Mouse (Mus musculus): ENCODE results near the gene Rprd1b.
A peak's percentile ranks its signal among the peaks of the same experiment; 100 is the strongest.

Gene Rprd1b

DNA sequence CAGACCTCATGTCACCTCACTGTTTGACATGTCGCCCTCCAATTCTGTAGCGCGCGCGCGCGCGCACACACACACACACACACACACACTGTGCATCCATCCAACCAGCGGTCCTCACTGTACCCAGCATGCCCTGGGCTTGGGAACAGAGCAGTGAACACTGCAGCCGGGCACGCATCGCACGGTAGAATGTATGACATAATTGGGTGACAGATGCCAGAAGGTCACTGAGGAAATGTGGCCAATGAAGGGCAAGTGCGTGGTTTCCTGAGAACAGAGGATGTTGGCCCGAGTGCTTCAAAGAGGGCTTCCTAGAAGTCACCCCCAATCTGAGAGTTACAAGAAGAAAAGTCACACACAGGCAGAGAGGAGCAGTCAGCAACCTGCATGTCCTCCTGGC is 146.7 kb downstream of the Rprd1b start:
- DNase-seq (ENCODE audit: low spot score in 2 of 2) = no peak

DNA sequence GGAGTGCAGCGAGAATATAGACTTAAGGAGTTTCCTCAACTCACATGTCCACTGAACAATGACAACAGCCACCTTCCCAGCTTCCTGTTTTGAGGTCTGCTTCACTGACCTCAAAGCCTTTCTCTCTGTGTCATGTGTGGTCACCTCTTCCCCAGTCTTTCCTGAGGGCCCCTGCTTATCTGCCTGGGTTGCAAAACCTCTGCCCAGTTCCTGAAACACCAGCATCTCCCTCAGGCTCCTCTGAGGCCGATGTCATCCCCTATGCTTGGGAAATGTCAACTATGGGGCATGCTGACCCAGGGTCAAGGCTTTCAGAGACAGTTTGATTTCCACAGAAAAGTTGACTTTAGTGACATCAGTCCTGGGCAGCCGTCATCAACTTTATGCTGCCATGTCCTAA is 147.1 kb downstream of the Rprd1b start:
- DNase-seq (ENCODE audit: low spot score in 2 of 2) = no peak

DNA sequence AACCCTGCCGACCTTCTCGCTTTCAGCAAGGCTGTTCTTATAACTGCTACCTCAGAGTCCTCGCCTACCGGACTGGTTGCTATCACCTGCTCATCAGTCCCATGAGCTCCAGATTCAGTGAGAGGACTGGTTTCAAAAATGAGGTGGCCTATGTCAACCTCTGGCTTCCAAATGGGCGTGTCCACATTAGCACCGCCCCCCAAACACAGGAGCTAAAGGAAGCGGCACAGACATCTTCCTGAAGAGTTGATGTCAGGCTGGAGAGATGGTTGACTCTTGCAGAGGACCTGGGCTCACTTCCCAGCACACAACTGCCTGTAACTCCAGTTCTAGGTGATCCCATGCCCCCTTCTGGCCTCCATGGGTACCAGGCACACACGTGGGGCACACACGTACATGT is 148.5 kb downstream of the Rprd1b start:
- DNase-seq (ENCODE audit: low spot score in 2 of 2) = no peak

DNA sequence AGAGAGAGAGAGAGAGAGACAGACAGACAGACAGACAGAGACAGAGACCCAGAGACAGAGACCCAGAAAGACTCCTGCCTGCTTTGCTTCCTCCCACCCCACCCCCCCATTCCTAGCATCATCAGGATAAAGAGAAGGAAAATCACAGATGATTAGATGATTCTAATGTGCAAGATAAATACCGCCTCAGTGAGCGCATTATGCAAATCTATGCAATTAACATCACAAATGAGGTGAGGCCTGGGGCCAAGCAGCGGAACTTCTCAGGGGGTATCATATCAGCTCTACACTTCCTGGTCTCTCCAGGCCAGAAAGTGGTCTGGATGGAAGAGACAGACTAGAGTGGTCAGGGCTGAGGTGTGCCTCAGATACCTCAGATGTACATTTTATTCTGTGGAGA is 149.3 kb downstream of the Rprd1b start:
- DNase-seq (ENCODE audit: low spot score in 2 of 2) = no peak

DNA sequence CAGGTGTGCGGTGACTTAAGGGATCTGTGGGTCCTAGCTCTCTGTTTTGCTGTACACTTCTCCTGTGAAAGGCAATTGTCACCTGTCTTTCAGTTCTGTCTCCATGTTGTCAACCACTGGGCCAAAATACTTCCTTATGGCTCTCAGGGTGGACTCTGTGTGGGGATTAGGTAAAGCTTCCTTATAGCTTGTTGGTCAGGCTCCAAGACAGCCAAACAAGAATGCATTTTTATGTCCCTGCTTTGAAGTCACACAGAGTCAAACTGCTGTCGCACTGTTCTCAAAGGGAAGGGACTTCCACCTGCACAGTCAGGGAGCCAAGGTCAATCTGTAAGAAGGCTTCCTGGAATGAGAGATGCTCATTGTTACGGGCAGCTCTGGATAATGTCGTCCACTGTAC is 149.8 kb downstream of the Rprd1b start:
- no peak for DNase-seq (ENCODE audit: low spot score in 2 of 2)

DNA sequence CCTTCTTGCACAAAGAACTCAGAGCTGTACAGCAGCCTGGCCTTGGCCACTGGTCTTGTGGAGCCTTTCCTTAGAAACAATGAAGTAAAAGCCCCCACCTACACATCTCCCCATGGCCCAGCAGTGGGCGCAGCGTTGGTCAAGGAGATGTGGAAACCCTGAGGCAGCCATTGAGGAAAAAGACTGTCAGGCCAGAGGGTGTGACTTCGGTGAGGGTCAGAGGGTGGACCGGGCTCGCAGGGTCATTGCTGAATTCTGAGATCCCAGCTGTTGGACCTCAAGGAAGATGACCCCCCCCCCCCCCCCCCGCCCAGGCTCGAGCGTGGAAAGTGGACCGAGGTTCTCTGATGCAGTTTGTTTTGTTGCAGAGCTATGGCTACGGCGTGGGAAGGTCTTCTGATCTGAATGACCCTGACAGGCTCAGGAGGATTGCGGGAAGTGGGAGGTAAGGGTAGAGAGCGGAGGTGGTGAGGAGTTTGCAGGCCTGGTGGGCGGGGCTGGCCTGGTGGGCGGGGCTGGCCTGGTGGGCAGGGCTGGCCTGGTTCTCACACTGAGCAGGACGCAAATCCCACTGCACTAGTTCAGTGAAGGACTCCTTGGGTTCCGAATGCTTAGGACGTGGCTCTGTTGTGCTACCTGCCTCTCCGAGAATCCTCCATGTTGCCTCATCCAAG is 150.5 kb downstream of the Rprd1b start:
- no peak for DNase-seq (ENCODE audit: low spot score in 2 of 2)

DNA sequence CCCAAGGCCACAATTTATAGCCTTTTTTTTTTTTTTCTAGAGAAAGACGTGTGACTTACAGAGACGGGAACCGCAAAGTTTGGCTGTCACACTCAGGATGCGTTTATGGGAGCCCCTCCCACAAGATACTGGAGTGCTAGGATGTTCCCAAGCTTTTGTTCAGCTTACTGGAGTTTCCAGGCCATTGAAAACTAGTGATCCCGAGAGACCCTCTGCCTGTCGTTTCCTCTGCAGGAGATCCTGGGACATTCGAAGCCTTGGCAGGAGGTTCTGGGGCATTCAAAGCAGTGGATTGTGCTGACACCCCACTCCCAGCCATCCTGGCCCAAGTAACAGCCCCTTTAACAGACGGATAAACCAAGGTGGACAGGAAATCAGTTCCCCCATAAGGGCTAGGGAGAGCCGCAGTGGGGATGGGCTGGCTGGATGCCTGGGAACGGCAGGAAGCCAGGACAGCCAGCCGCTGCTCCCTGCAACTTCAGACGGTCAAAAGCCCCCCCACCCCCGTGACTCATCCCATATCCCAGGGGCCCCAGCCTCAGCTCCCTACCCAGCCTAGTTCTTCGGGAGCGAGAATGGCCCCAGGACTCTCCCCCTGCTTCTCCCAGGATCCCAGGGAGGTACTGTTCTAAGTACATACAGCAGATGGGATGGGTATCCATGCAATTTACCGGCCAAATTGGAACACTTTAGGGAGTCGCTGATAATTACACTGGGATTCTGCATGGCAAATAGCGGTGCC is 151.2 kb downstream of the Rprd1b start:
- no peak for DNase-seq (ENCODE audit: low spot score in 2 of 2)

DNA sequence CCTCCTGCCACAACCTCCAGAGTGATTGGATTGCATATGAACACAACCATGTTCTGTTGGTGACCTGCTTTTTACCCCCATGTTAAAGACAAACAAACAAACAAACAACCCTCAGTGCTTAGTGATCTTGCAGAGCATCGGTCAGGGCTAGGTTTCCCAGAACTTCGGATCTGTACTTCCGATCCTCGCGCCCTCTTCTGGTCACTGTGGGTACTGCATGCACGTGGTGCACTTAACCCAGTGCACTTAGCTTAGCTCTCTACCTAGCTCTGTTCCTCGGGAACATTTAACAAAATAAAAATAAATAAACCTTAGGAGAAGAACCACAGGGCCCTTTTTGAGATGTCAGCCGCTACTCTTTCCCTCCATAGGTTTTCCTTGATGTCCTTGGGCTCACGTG is 152.5 kb downstream of the Rprd1b start:
- peak in 1 of 2 experiments; percentile 39 for DNase-seq (ENCODE audit: low spot score in 2 of 2)

Data from frontal cortex, postnatal 14 days (tissue).